Mouse (Mus musculus): Measurements from ENCODE around the gene Trpm8. TPM values are rescaled to one million over a fixed set of nuclear protein-coding genes. Genes with fewer than 3 reads are reported as not detected.
A peak's percentile ranks its signal among the peaks of the same experiment; 100 is the strongest.

The Trpm8 gene
- polyA plus RNA-seq, 1 experiment from 2014 or later = not detected

- Histone ChIP-seq H3K9me3 (ENCODE audit: control insufficient read depth, low read length) (peaks cover 79% of the 10 kb centered on the region), H3K27me3 (replicated peaks; ENCODE audit: control insufficient read depth, insufficient read depth, low read length) (no peaks in the 10 kb centered on the region), H3K4me1 (replicated peaks; ENCODE audit: control insufficient read depth, insufficient read depth, low read length) (no peaks in the 10 kb centered on the region), H3K9ac (ENCODE audit: low read depth, low read length) (no peak overlapping the region), H3K36me3 (ENCODE audit: control insufficient read depth, insufficient read depth, low read length) (0 out of 2 replicates have a peak, but pooled peaks cover 2% of the 10 kb centered on the region), H3K4me2 (no peak overlapping the region), H3K27ac (ENCODE audit: low read depth, low read length) (no peak overlapping the region), H3K4me3 (ENCODE audit: low read depth, low read length) (no peak overlapping the region)
- DNase-seq (ENCODE audit: low spot score) = peak; percentile 32
- WGBS = 57% methylated on average over 6 of the region's 6 CpGs
- ATAC-seq (replicated peaks; ENCODE audit: low FRiP score) = no peak
These were observed 26.3 kb downstream of the Trpm8 start for GRCm38 (mm10) chr1:88303762-88304161.

DNA sequence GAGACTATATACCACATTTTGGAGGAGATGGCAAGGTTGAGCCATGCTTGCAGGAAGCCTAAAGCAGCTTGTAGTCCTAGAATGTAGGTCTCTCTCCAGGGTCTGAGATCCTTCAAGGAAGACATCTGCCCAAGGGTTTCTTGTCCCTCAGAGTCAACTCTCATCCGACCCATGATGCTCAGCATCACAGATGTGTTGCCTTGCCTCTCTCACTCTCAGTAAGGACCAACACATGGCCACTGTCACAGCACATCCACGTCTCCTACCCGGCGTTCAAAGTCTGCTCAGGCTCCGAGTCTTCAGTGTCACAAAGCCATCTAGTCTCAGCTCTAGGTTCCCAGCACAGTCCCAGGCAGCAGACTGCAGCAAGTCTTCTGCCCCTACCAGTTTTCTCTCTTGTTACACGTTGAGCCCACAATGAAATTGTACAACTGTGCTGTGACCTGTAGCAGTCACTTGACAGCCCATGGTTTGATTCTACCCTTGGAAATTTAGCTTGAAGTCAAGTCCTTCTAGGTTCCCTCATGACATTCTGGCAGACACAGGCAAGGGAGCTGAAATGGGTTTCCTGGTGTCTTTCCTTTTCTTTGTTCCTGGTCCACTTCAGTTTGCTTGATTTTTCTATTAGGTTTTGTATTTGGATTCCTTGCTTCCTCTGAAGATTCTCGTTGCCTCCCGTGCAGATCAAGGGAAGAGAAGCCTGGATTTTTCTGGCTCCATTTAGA is 27.0 kb downstream of the Trpm8 start:
- ATAC-seq (replicated peaks; ENCODE audit: low FRiP score) (no peak), DNase-seq (ENCODE audit: low spot score) (peak; percentile 40)
- WGBS = 57% methylated on average over 8 of the region's 8 CpGs
- Histone ChIP-seq H3K9me3 (ENCODE audit: control insufficient read depth, low read length) (peaks cover 79% of the 10 kb centered on the region), H3K4me2 (no peak overlapping the region), H3K36me3 (ENCODE audit: control insufficient read depth, insufficient read depth, low read length) (0 out of 2 replicates have a peak, but pooled peaks cover 2% of the 10 kb centered on the region), H3K9ac (ENCODE audit: low read depth, low read length) (no peak overlapping the region), H3K4me1 (replicated peaks; ENCODE audit: control insufficient read depth, insufficient read depth, low read length) (no peaks in the 10 kb centered on the region), H3K27ac (ENCODE audit: low read depth, low read length) (no peak overlapping the region), H3K27me3 (replicated peaks; ENCODE audit: control insufficient read depth, insufficient read depth, low read length) (no peaks in the 10 kb centered on the region), H3K4me3 (ENCODE audit: low read depth, low read length) (no peak overlapping the region)

- Histone ChIP-seq H3K36me3 (ENCODE audit: control insufficient read depth, insufficient read depth, low read length) (no peaks in the 10 kb centered on the region), H3K4me2 (no peak overlapping the region), H3K4me3 (ENCODE audit: low read depth, low read length) (no peak overlapping the region), H3K27ac (ENCODE audit: low read depth, low read length) (no peak overlapping the region), H3K9ac (ENCODE audit: low read depth, low read length) (no peak overlapping the region), H3K9me3 (ENCODE audit: control insufficient read depth, low read length) (peaks cover 78% of the 10 kb centered on the region), H3K27me3 (replicated peaks; ENCODE audit: control insufficient read depth, insufficient read depth, low read length) (no peaks in the 10 kb centered on the region), H3K4me1 (replicated peaks; ENCODE audit: control insufficient read depth, insufficient read depth, low read length) (no peaks in the 10 kb centered on the region)
- DNase-seq (ENCODE audit: low spot score) (peak; percentile 32), ATAC-seq (replicated peaks; ENCODE audit: low FRiP score) (no peak)
- WGBS = 42% methylated on average over 6 of the region's 6 CpGs
These were observed 27.7 kb downstream of the Trpm8 start for GRCm38 (mm10) chr1:88305018-88305795.

GRCm38 (mm10) chr1:88306543-88306942 is 29.1 kb downstream of the Trpm8 start:
- H3K9me3 ChIP-seq (ENCODE audit: control insufficient read depth, low read length) = peaks cover 69% of the 10 kb centered on the region
- no peak for DNase-seq (ENCODE audit: low spot score)

GRCm38 (mm10) chr1:88307180-88307579 is 29.7 kb downstream of the Trpm8 start:
- H3K4me1 ChIP-seq (replicated peaks; ENCODE audit: control insufficient read depth, insufficient read depth, low read length) = no peaks in the 10 kb centered on the region
- peaks cover 67% of the 10 kb centered on the region for H3K9me3 ChIP-seq (ENCODE audit: control insufficient read depth, low read length)
- H3K4me3 ChIP-seq (ENCODE audit: low read depth, low read length) = no peak overlapping the region
- ATAC-seq (replicated peaks; ENCODE audit: low FRiP score) = no peak
- 64% methylated on average over 12 of the region's 12 CpGs for WGBS
- no peak for DNase-seq (ENCODE audit: low spot score)
- no peak overlapping the region for H3K9ac ChIP-seq (ENCODE audit: low read depth, low read length)
- H3K27ac ChIP-seq (ENCODE audit: low read depth, low read length) = no peak overlapping the region
- H3K36me3 ChIP-seq (ENCODE audit: control insufficient read depth, insufficient read depth, low read length) = no peaks in the 10 kb centered on the region
- no peak overlapping the region for H3K4me2 ChIP-seq
- no peaks in the 10 kb centered on the region for H3K27me3 ChIP-seq (replicated peaks; ENCODE audit: control insufficient read depth, insufficient read depth, low read length)

More at GRCm38 (mm10) chr1:88306543-88306942, 29.1 kb downstream of the Trpm8 start:
- H3K4me2 ChIP-seq = no peak overlapping the region
- 61% methylated on average over 1 of the region's 1 CpGs for WGBS
- ATAC-seq (replicated peaks; ENCODE audit: low FRiP score) = no peak; the same call in 1 of the 2 replicates
- H3K9ac ChIP-seq (ENCODE audit: low read depth, low read length) = no peak overlapping the region
- H3K4me1 ChIP-seq (replicated peaks; ENCODE audit: control insufficient read depth, insufficient read depth, low read length) = no peaks in the 10 kb centered on the region
- H3K27me3 ChIP-seq (replicated peaks; ENCODE audit: control insufficient read depth, insufficient read depth, low read length) = no peaks in the 10 kb centered on the region
- H3K4me3 ChIP-seq (ENCODE audit: low read depth, low read length) = no peak overlapping the region
- H3K27ac ChIP-seq (ENCODE audit: low read depth, low read length) = no peak overlapping the region
- H3K36me3 ChIP-seq (ENCODE audit: control insufficient read depth, insufficient read depth, low read length) = no peaks in the 10 kb centered on the region

DNA sequence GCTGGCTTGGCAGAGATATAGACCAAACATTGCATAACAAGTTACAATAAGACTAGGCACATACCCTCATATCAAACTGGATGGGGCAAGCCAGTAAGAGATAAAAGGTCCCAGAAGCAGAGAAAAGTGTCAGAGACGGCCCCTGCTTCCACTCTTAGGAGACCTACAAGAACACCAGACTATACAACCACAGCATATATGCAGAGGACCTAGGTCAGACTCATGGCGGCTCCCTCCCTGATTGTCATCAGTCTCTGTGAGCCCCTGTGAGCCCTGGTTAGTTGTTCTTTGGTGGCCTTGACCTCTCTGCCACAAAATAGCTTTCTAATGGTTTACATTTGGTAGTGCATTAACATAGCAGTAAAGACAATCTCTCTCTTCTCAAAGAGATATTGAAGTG is 31.6 kb downstream of the Trpm8 start:
- H3K4me1 ChIP-seq (replicated peaks; ENCODE audit: control insufficient read depth, insufficient read depth, low read length) = no peaks in the 10 kb centered on the region
- peak; percentile 33 for DNase-seq (ENCODE audit: low spot score)
- no peak overlapping the region for H3K9ac ChIP-seq (ENCODE audit: low read depth, low read length)
- H3K36me3 ChIP-seq (ENCODE audit: control insufficient read depth, insufficient read depth, low read length) = no peaks in the 10 kb centered on the region
- H3K4me3 ChIP-seq (ENCODE audit: low read depth, low read length) = no peak overlapping the region
- H3K4me2 ChIP-seq = no peak overlapping the region
- WGBS = 44% methylated on average over 2 of the region's 2 CpGs
- H3K27ac ChIP-seq (ENCODE audit: low read depth, low read length) = no peak overlapping the region
- no peak for ATAC-seq (replicated peaks; ENCODE audit: low FRiP score)
- H3K9me3 ChIP-seq (ENCODE audit: control insufficient read depth, low read length) = peaks cover 56% of the 10 kb centered on the region
- no peaks in the 10 kb centered on the region for H3K27me3 ChIP-seq (replicated peaks; ENCODE audit: control insufficient read depth, insufficient read depth, low read length)

GRCm38 (mm10) chr1:88309905-88310304 is 32.4 kb downstream of the Trpm8 start:
- H3K4me3 ChIP-seq (ENCODE audit: low read depth, low read length) = no peak overlapping the region
- 43% methylated on average over 3 of the region's 3 CpGs for WGBS
- no peak overlapping the region for H3K27ac ChIP-seq (ENCODE audit: low read depth, low read length)
- H3K9ac ChIP-seq (ENCODE audit: low read depth, low read length) = no peak overlapping the region
- H3K4me2 ChIP-seq = no peak overlapping the region
- no peaks in the 10 kb centered on the region for H3K4me1 ChIP-seq (replicated peaks; ENCODE audit: control insufficient read depth, insufficient read depth, low read length)
- H3K36me3 ChIP-seq (ENCODE audit: control insufficient read depth, insufficient read depth, low read length) = no peaks in the 10 kb centered on the region
- H3K27me3 ChIP-seq (replicated peaks; ENCODE audit: control insufficient read depth, insufficient read depth, low read length) = no peaks in the 10 kb centered on the region
- peaks cover 48% of the 10 kb centered on the region for H3K9me3 ChIP-seq (ENCODE audit: control insufficient read depth, low read length)
- DNase-seq (ENCODE audit: low spot score) (no peak), ATAC-seq (replicated peaks; ENCODE audit: low FRiP score) (peak; percentile 22; the same call in 1 of the 2 replicates)

GRCm38 (mm10) chr1:88310349-88310748 is 32.9 kb downstream of the Trpm8 start:
- Histone ChIP-seq H3K27me3 (replicated peaks; ENCODE audit: control insufficient read depth, insufficient read depth, low read length) (no peaks in the 10 kb centered on the region), H3K9ac (ENCODE audit: low read depth, low read length) (no peak overlapping the region), H3K9me3 (ENCODE audit: control insufficient read depth, low read length) (peaks cover 44% of the 10 kb centered on the region), H3K36me3 (ENCODE audit: control insufficient read depth, insufficient read depth, low read length) (no peaks in the 10 kb centered on the region), H3K4me1 (replicated peaks; ENCODE audit: control insufficient read depth, insufficient read depth, low read length) (no peaks in the 10 kb centered on the region), H3K27ac (ENCODE audit: low read depth, low read length) (no peak overlapping the region), H3K4me3 (ENCODE audit: low read depth, low read length) (no peak overlapping the region), H3K4me2 (no peak overlapping the region)
- DNase-seq (ENCODE audit: low spot score) (no peak), ATAC-seq (replicated peaks; ENCODE audit: low FRiP score) (peak; percentile 42; the same call in 1 of the 2 replicates)
- WGBS = 69% methylated on average over 3 of the region's 3 CpGs

All from liver, embryonic 11.5 days (tissue).